Mouse (Mus musculus) layer of hippocampus, adult 2 months (tissue): Measurements from ENCODE around the gene Msi2. TPM values are rescaled to one million over a fixed set of nuclear protein-coding genes. Genes with fewer than 3 reads are reported as not detected.

ENCODE experiments used
- DNase-seq, 2 experiments: peaks; one replicate each; pipeline ENCODE4 v3.0.0; 2022; ENCODE audit warnings: low spot score in 2 of 2
- H3K27ac ChIP-seq: fragments of 200-600 bp; 2 replicates; pipeline ENCODE4 v1.8.1; 2022
- H3K4me3 ChIP-seq: fragments of 200-600 bp; 2 replicates; pipeline ENCODE4 v1.8.1; 2022; ENCODE audit warnings: mild to moderate bottlenecking
- CTCF ChIP-seq: fragments of 200-600 bp; conservative IDR thresholded peaks from 2 replicates; pipeline ENCODE4 v1.8.1; 2022; ENCODE audit warnings: antibody characterized with exemption, mild to moderate bottlenecking, moderate library complexity
- total RNA-seq, 2 experiments: library from RNA; stranded (reverse); gene quantifications; 2 replicates each; pipeline ENCODE4 v1.2.3; 2021

Msi2 gene
- total RNA-seq, 2 experiments from 2014 or later: 103 to 114 TPM

- TF ChIP-seq CTCF: no peak
- no peak overlapping the region for H3K4me3 ChIP-seq
- peak overlapping the region; percentile 75; the same call in 1 of the 2 replicates for H3K27ac ChIP-seq
- peak in 1 of 2 experiments; percentile 47 for DNase-seq
Measured at GRCm38 (mm10) chr11:88577076-88577475, 141.2 kb downstream of the Msi2 start.

- no peak for TF ChIP-seq CTCF
- no peak for DNase-seq
- H3K27ac ChIP-seq: peak overlapping the region; percentile 55; the same call in 1 of the 2 replicates
- H3K4me3 ChIP-seq: no peak overlapping the region
Measured at GRCm38 (mm10) chr11:88576233-88576998, 141.9 kb downstream of the Msi2 start.

GRCm38 (mm10) chr11:88574575-88575360 is 143.5 kb downstream of the Msi2 start:
- H3K27ac ChIP-seq: peak overlapping the region; percentile 21
- DNase-seq: no peak
- peak; percentile 43 for TF ChIP-seq CTCF

GRCm38 (mm10) chr11:88573013-88573412 is 145.3 kb downstream of the Msi2 start:
- Histone ChIP-seq H3K4me3 (no peak overlapping the region), H3K27ac (peak overlapping the region; percentile 51; the same call in 1 of the 2 replicates)
- DNase-seq: no peak
- no peak for TF ChIP-seq CTCF

More at GRCm38 (mm10) chr11:88574575-88575360, 143.5 kb downstream of the Msi2 start:
- no peak overlapping the region for H3K4me3 ChIP-seq

- peak overlapping the region; percentile 51; the same call in 1 of the 2 replicates for H3K27ac ChIP-seq
- no peak for DNase-seq
- H3K4me3 ChIP-seq: no peak overlapping the region
- no peak for TF ChIP-seq CTCF
Measured at GRCm38 (mm10) chr11:88572461-88572860, 145.9 kb downstream of the Msi2 start.

- no peak for TF ChIP-seq CTCF
- peak overlapping the region; percentile 59 for H3K27ac ChIP-seq
- DNase-seq: no peak
- H3K4me3 ChIP-seq: no peak overlapping the region
Measured at GRCm38 (mm10) chr11:88570715-88571202, 147.6 kb downstream of the Msi2 start.

- no peak for TF ChIP-seq CTCF
- no peak overlapping the region for H3K27ac ChIP-seq
- DNase-seq: no peak
- no peak overlapping the region for H3K4me3 ChIP-seq
Measured at GRCm38 (mm10) chr11:88566613-88567606, 151.4 kb downstream of the Msi2 start.

- TF ChIP-seq CTCF: no peak
- Histone ChIP-seq H3K27ac (peak overlapping the region; percentile 43; the same call in 1 of the 2 replicates), H3K4me3 (no peak overlapping the region)
- no peak for DNase-seq
Measured at GRCm38 (mm10) chr11:88564810-88565209, 153.5 kb downstream of the Msi2 start.

GRCm38 (mm10) chr11:88564363-88564762 is 153.9 kb downstream of the Msi2 start:
- DNase-seq: no peak
- H3K4me3 ChIP-seq: no peak overlapping the region
- H3K27ac ChIP-seq: peak overlapping the region; percentile 23; the same call in 1 of the 2 replicates
- TF ChIP-seq CTCF: no peak

- no peak overlapping the region for H3K4me3 ChIP-seq
- DNase-seq: no peak
- H3K27ac ChIP-seq: no peak overlapping the region
- no peak for TF ChIP-seq CTCF
Measured at GRCm38 (mm10) chr11:88561191-88561590, 157.1 kb downstream of the Msi2 start.

GRCm38 (mm10) chr11:88560634-88561033 is 157.7 kb downstream of the Msi2 start:
- Histone ChIP-seq H3K4me3 (no peak overlapping the region), H3K27ac (0 out of 2 replicates have a peak overlapping the region, but pooled peaks have one; percentile 10)
- DNase-seq: no peak
- TF ChIP-seq CTCF: no peak

- DNase-seq: peak in 1 of 2 experiments; percentile 40
Measured at GRCm38 (mm10) chr11:88559365-88559970, 158.8 kb downstream of the Msi2 start.

More at GRCm38 (mm10) chr11:88559365-88559970, 158.8 kb downstream of the Msi2 start:
- peak overlapping the region; percentile 53; the same call in 1 of the 2 replicates for H3K27ac ChIP-seq
- H3K4me3 ChIP-seq: no peak overlapping the region
- TF ChIP-seq CTCF: peak; percentile 22; the same call in 1 of the 2 replicates
